Mouse (Mus musculus): ENCODE data around the gene Prrc2b.

GRCm38 (mm10) chr2:32182676-32183296, 31.9 kb downstream of the Prrc2b start:
- no peak for TF ChIP-seq TAL1 (IDR thresholded peaks at IDR 0.05; ENCODE audit: low read length)
- TF ChIP-seq GATA1 (IDR thresholded peaks at IDR 0.05; ENCODE audit: low read length), result no peak
